Mouse (Mus musculus): Measurements from ENCODE around the gene Ephb4.

DNA sequence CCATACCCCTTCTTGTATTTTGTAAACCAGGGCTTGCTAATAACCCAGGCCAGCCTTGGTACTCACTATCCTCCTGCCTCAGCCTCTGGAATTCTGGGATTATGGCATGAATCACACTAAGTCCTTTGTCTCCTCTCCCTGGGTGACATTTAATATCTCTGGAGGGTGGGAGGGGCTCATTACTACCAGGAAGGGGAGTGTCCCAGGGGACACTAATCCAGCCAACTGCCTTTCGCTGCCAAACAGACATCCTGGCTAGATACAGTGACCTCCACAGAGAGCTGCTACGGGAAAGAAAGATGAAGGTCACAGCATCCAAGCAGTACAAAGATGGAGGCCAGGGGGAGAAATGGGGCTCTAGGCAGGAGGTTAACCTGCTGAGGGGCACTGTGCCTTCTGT, 25.7 kb downstream of the Ephb4 start:
- no peak for TF ChIP-seq POLR2A (IDR thresholded peaks at IDR 0.05; ENCODE audit: low read depth, low read length)
- TF ChIP-seq CTCF (IDR thresholded peaks at IDR 0.05; ENCODE audit: extremely low read depth, insufficient read length, insufficient replicate concordance, low read depth, low read length): no peak
